Mouse (Mus musculus) kidney, embryonic 15.5 days (tissue): ENCODE data around the gene Vsx1. TPM values are rescaled to one million over a fixed set of nuclear protein-coding genes. Genes with fewer than 3 reads are reported as not detected.

Source experiments
- ATAC-seq: fragments of 200-750 bp; cut with Nextera tagmentation; replicated peaks from 2 replicates; pipeline ENCODE4 v1.8.0; 2017; ENCODE audit warnings: moderate TSS enrichment; ENCODE audit not compliant: low FRiP score
- H3K27ac ChIP-seq: fragments of 300-500 bp; sonication (generic); 2 replicates; pipeline ENCODE4 v1.5.1; 2015; ENCODE audit warnings: mild to moderate bottlenecking, inconsistent platforms
- H3K27me3 ChIP-seq: fragments of 300-500 bp; sonication (generic); 2 replicates; pipeline ENCODE4 v1.6.1; 2015; ENCODE audit warnings: inconsistent platforms
- H3K36me3 ChIP-seq: fragments of 300-500 bp; sonication (generic); 2 replicates; pipeline ENCODE4 v1.6.1; 2015; ENCODE audit warnings: inconsistent platforms
- H3K4me1 ChIP-seq: fragments of 300-500 bp; sonication (generic); 2 replicates; pipeline ENCODE4 v1.6.1; 2015; ENCODE audit warnings: inconsistent platforms
- H3K4me2 ChIP-seq: fragments of 300-500 bp; sonication (generic); 2 replicates; pipeline ENCODE4 v1.6.1; 2015; ENCODE audit warnings: moderate library complexity, mild to moderate bottlenecking, inconsistent platforms
- H3K4me3 ChIP-seq: fragments of 300-500 bp; sonication (generic); replicated peaks from 2 replicates; pipeline ENCODE4 v1.5.1; 2015; ENCODE audit warnings: mild to moderate bottlenecking, inconsistent platforms
- H3K9ac ChIP-seq: fragments of 300-500 bp; sonication (generic); 2 replicates; pipeline ENCODE4 v1.6.1; 2015; ENCODE audit warnings: mild to moderate bottlenecking, inconsistent platforms
- H3K9me3 ChIP-seq: fragments of 300-500 bp; sonication (generic); replicated peaks from 2 replicates; pipeline ENCODE4 v1.6.1; 2016; ENCODE audit warnings: inconsistent platforms
- WGBS: fragments of 180-500 bp; shearing (Covaris S2); methylation state at CpG from one replicate; pipeline ENCODE4 v1.1.7; 2015; ENCODE audit warnings: mixed read lengths; 5-methylcytosine and 5-hydroxymethylcytosine counted together
- polyA plus RNA-seq: library from polyadenylated mRNA; unstranded; fragments of >200 nt; fragmentation: Nextera tagmentation; extraction: Ambion mirVana; gene quantifications from 2 replicates; pipeline ENCODE4 v1.2.1, GENCODE M21; 2015

Vsx1 gene
- polyA plus RNA-seq, 1 experiment from 2014 or later, result not detected

DNA sequence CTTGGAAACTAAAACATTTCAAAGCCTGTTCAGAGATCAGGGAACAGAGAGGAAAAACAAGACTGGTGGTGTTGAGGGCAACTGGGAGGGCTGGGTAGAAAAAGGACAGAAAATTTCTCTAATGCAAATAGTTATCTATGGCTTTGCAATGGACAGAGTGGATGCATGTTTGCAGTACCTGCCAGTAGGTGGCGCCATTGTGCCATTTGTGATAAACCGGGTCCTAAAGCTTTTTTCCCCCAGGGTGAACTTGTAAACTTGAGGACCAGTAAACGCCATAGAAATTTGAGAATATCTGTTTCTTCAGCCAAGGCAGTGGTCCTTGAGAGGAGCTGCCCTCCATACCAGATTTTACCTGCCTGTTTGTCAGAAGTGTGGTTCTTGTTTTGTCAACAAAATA is 10.8 kb downstream of the Vsx1 start:
- ATAC-seq, result no peak
- Histone ChIP-seq H3K4me3 (no peak overlapping the region), H3K9me3 (no peaks in the 10 kb centered on the region), H3K9ac (no peak overlapping the region), H3K27me3 (0 out of 2 replicates have a peak, but pooled peaks cover 8% of the 10 kb centered on the region), H3K4me1 (no peaks in the 10 kb centered on the region), H3K27ac (no peak overlapping the region), H3K36me3 (no peaks in the 10 kb centered on the region), H3K4me2 (no peak overlapping the region)
- 0% methylated on average over 3 of the region's 3 CpGs for WGBS

GRCm38 (mm10) chr2:150675525-150675924 is 13.6 kb downstream of the Vsx1 start:
- Histone ChIP-seq H3K9ac (no peak overlapping the region), H3K4me1 (no peaks in the 10 kb centered on the region), H3K36me3 (no peaks in the 10 kb centered on the region), H3K4me3 (no peak overlapping the region), H3K9me3 (no peaks in the 10 kb centered on the region), H3K4me2 (no peak overlapping the region), H3K27me3 (peaks cover 9% of the 10 kb centered on the region; the same call in 1 of the 2 replicates), H3K27ac (no peak overlapping the region)
- no peak for ATAC-seq
- 21% methylated on average over 1 of the region's 1 CpGs for WGBS

- ATAC-seq, result peak; percentile 82
Observed at GRCm38 (mm10) chr2:150674900-150675299, 14.3 kb downstream of the Vsx1 start.

DNA sequence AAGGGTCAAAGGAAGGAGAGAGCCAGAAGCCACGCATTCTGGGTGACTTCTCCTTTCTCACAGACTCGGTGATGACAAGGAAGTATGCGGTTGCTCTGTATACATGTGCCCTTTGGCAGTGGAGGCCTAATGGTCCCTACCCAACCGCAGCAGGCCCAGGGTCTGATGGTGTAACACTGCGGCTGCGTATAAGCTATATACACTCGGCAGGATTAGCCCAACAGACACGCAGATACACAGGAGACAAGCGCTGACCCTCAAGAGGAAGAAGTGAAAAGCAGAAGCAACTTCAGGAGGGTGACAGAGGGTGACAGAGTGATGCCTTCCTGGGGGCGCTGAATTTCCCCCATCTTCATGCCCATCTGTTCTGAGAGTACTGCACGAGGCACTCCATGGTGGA is 15.2 kb downstream of the Vsx1 start:
- no peak overlapping the region for H3K9ac ChIP-seq
- no peak for ATAC-seq
- no peaks in the 10 kb centered on the region for H3K36me3 ChIP-seq
- H3K27me3 ChIP-seq, result peaks cover 11% of the 10 kb centered on the region
- H3K4me1 ChIP-seq, result no peaks in the 10 kb centered on the region
- no peaks in the 10 kb centered on the region for H3K9me3 ChIP-seq
- WGBS, result 88% methylated on average over 11 of the region's 11 CpGs
- no peak overlapping the region for H3K27ac ChIP-seq
- no peak overlapping the region for H3K4me3 ChIP-seq
- H3K4me2 ChIP-seq, result no peak overlapping the region

More at GRCm38 (mm10) chr2:150674900-150675299, 14.3 kb downstream of the Vsx1 start:
- no peaks in the 10 kb centered on the region for H3K4me1 ChIP-seq
- H3K27me3 ChIP-seq, result peaks cover 9% of the 10 kb centered on the region; the same call in 1 of the 2 replicates
- H3K4me2 ChIP-seq, result no peak overlapping the region
- H3K36me3 ChIP-seq, result no peaks in the 10 kb centered on the region
- WGBS, result 0% methylated on average over 2 of the region's 2 CpGs
- no peak overlapping the region for H3K27ac ChIP-seq
- H3K4me3 ChIP-seq, result no peak overlapping the region
- H3K9me3 ChIP-seq, result no peaks in the 10 kb centered on the region
- no peak overlapping the region for H3K9ac ChIP-seq

GRCm38 (mm10) chr2:150671609-150672290 is 17.4 kb downstream of the Vsx1 start:
- WGBS, result 72% methylated on average over 8 of the region's 8 CpGs
- Histone ChIP-seq H3K27ac (no peak overlapping the region), H3K36me3 (no peaks in the 10 kb centered on the region), H3K27me3 (peaks cover 21% of the 10 kb centered on the region), H3K4me1 (peaks cover 18% of the 10 kb centered on the region), H3K9me3 (no peaks in the 10 kb centered on the region), H3K9ac (no peak overlapping the region), H3K4me2 (no peak overlapping the region), H3K4me3 (no peak overlapping the region)
- ATAC-seq, result no peak

- H3K4me2 ChIP-seq, result no peak overlapping the region
- H3K4me3 ChIP-seq, result no peak overlapping the region
- ATAC-seq, result no peak
- 90% methylated on average over 1 of the region's 1 CpGs for WGBS
- H3K4me1 ChIP-seq, result peaks cover 19% of the 10 kb centered on the region
- peaks cover 21% of the 10 kb centered on the region for H3K27me3 ChIP-seq
- no peaks in the 10 kb centered on the region for H3K36me3 ChIP-seq
- H3K27ac ChIP-seq, result no peak overlapping the region
- H3K9me3 ChIP-seq, result no peaks in the 10 kb centered on the region
- no peak overlapping the region for H3K9ac ChIP-seq
Observed at GRCm38 (mm10) chr2:150670926-150671325, 18.2 kb downstream of the Vsx1 start.

DNA sequence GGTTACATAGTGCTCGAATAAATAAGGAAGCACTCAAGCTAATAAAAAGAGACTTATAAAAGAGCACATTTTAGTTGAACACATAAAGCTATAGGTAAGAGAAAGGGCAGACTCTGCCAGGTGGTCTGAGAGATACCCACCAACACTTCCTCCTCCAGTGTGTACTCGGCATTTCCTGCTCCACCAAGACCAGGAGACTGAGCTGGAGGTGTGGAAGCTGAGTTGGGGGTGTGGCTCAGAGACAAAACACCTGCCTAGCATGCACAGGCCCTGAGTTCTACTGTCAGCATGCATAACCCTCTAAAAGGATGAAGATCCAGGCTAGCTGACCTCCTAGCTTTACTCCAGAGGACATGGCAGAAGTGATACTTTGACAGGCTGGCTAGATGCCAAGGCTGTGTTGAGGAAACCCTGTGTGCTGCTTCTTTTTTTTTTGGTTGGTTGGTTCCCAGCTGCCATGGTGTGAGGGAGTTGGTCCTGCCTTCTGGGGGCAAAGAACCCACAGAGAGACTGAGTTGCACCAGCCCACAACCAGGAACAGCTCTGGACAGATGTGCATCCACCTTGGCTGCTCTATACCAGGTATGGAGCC is 19.6 kb downstream of the Vsx1 start:
- H3K27ac ChIP-seq, result no peak overlapping the region
- peaks cover 24% of the 10 kb centered on the region for H3K27me3 ChIP-seq
- no peak overlapping the region for H3K4me2 ChIP-seq
- no peak overlapping the region for H3K9ac ChIP-seq
- ATAC-seq, result no peak
- WGBS, result 68% methylated on average over 2 of the region's 2 CpGs
- peaks cover 19% of the 10 kb centered on the region for H3K4me1 ChIP-seq
- no peaks in the 10 kb centered on the region for H3K36me3 ChIP-seq
- H3K4me3 ChIP-seq, result no peak overlapping the region
- H3K9me3 ChIP-seq, result no peaks in the 10 kb centered on the region

DNA sequence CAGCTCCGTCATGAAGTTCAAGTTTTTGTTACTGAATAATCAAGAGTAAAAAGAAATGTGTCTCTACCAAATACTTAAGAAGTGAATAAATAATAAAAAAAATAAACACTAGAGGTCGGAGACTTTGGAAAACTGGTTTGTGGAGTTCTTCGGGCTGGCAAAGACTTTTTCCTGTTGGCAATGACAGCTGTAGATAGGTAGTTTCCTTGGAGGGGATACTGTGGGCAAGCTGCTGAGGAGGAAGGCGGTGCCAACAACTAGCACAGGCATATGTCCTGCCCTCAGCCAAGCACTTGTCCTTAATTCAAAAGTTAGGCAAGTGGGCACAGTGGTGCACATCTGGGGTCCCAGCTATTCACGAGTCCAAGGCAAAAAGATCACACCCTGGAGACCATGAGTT is 20.2 kb downstream of the Vsx1 start:
- peak overlapping the region; percentile 72; the same call in 1 of the 2 replicates for H3K4me3 ChIP-seq
- H3K4me2 ChIP-seq, result no peak overlapping the region
- no peak overlapping the region for H3K27ac ChIP-seq

DNA sequence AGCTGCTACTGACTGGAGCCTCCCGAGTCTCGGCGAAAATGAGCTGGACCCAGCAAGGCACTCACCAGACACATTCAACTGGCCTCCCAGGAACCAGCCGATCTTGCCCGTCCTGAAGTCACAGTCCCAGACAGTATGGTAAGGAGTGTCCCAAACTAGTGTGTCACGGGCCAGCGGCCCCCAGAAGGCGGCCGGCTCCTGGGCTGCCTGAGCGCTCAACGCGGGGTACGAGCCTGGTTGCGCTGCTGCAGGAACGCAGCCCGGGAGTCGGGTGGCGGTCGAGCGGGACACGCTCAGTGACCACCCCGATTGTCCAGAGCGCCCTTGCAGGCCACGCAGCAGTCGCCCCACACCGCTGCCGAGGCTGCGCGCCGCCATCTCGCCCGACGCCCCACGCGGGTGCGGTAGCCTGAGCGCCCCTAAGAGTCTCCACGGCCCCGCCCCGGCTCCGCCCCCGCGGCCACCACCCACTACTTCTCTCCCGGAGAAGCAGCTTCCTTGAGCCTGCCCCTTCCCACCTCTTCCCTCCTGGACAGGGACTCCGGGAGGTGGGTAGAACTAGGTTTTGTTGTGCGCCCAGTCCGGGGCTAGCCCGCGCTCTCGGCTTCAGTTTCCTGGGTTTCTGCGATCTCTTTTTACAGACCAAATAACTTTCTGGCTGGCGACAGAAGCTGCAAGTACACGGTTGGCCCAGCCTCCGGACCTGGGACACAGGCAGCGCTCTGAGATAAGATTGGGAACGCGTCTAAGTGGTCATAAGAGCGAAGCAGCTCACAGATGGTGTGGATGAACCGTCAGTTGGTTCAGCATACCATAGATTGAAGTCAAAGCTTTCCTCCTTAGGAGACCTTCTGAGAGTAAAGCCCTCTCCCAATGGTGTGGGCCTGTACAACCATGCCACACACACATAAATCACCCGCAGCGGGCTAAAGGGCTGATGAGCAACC is 21.1 kb downstream of the Vsx1 start, which contains the start of gene Acss1:
TSS of gene Acss1 (minus strand) at position 681 of the 947 bp plus-strand sequence.
- 2% methylated on average over 60 of the region's 61 CpGs for WGBS
- H3K4me3 ChIP-seq, result peak within 1 kb of the TSS; percentile 72
- peaks cover 19% of the 10 kb centered on the region for H3K4me1 ChIP-seq
- H3K4me2 ChIP-seq, result peak within 1 kb of the TSS; percentile 98
- H3K27me3 ChIP-seq, result peaks cover 24% of the 10 kb centered on the region
- no peaks in the 10 kb centered on the region for H3K36me3 ChIP-seq
- no peaks in the 10 kb centered on the region for H3K9me3 ChIP-seq
- peak within 1 kb of the TSS; percentile 62 for H3K9ac ChIP-seq
- ATAC-seq, result peak; percentile 85
- peak within 1 kb of the TSS; percentile 32; the same call in 1 of the 2 replicates for H3K27ac ChIP-seq

More for the DNA sequence above, 20.2 kb downstream of the Vsx1 start:
- H3K4me1 ChIP-seq, result peaks cover 19% of the 10 kb centered on the region
- no peaks in the 10 kb centered on the region for H3K9me3 ChIP-seq
- peaks cover 24% of the 10 kb centered on the region for H3K27me3 ChIP-seq
- no peaks in the 10 kb centered on the region for H3K36me3 ChIP-seq
- no peak for ATAC-seq
- 69% methylated on average over 5 of the region's 5 CpGs for WGBS
- no peak overlapping the region for H3K9ac ChIP-seq

DNA sequence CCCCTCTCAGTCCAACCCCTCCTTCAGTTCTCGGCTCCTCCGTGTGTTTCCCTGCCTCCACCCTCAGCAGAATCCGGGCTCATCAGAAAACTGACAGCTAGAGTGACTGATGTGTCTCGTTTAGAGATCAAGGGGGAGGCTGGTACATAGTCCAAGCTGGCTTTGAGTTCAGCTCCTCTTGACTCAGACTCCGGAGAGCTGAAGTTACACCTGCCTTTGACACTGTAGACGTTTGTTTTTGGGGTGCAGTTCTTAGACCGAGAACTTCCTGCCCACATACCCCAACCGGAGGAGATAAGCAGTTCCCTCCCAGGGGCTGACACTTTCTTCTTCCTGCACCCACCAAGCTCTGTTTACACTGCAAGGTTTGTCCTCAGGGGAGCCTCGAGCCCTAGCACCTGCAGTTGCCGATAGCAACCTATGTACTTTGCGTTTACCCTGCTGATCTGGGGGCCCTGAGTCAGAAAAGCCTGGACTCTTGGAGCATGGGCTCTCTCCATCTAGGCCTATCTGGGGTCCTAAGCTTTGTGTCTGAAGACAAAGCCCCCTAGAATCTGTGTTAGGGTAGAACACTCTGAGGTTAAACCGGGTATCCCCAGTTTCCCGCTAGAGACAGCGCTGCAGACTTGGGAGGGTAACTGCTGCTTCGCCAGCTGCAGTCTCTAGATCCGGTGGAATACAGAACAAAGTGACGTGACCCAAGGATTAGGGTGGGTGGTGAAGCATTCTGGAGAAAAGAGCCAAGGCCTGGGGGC is 21.9 kb downstream of the Vsx1 start:
- WGBS, result 4% methylated on average over 17 of the region's 17 CpGs
- H3K27ac ChIP-seq, result peak overlapping the region; percentile 32; the same call in 1 of the 2 replicates
- ATAC-seq, result peak; percentile 21
- H3K27me3 ChIP-seq, result peaks cover 23% of the 10 kb centered on the region
- H3K4me3 ChIP-seq, result peak overlapping the region; percentile 72
- H3K9me3 ChIP-seq, result no peaks in the 10 kb centered on the region
- peaks cover 19% of the 10 kb centered on the region for H3K4me1 ChIP-seq
- peak overlapping the region; percentile 98 for H3K4me2 ChIP-seq
- peak overlapping the region; percentile 62 for H3K9ac ChIP-seq
- no peaks in the 10 kb centered on the region for H3K36me3 ChIP-seq

DNA sequence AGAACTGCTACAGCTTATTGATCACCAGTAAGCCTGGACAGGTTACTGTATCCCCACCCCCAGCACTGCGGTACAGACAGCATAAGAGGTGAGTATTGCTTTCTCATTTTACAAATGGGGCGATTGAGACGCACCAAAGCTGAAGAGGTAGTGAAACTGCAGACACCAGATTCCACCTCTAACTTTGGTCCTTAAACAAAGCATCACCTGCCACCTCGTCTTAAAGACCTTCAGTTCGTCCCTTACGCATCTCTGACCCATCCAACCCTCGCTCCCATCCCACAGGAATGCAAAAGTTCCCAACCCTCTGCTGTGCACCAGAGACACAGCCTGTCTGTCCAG is 22.5 kb downstream of the Vsx1 start:
- Histone ChIP-seq H3K4me2 (peak overlapping the region; percentile 98), H3K9me3 (no peaks in the 10 kb centered on the region), H3K4me3 (peak overlapping the region; percentile 72), H3K27me3 (peaks cover 21% of the 10 kb centered on the region), H3K9ac (no peak overlapping the region), H3K36me3 (no peaks in the 10 kb centered on the region), H3K27ac (no peak overlapping the region), H3K4me1 (peaks cover 19% of the 10 kb centered on the region)
- no peak for ATAC-seq
- 48% methylated on average over 7 of the region's 7 CpGs for WGBS
